Mouse (Mus musculus): Measurements from ENCODE around the gene Unk. TPM values are rescaled to one million over a fixed set of nuclear protein-coding genes. Genes with fewer than 3 reads are reported as not detected.

Unk gene
- polyA plus RNA-seq (2015; fragmentation: Nextera tagmentation; extraction: Ambion mirVana): 14.5 and 15.0 TPM in 2 replicates

DNA sequence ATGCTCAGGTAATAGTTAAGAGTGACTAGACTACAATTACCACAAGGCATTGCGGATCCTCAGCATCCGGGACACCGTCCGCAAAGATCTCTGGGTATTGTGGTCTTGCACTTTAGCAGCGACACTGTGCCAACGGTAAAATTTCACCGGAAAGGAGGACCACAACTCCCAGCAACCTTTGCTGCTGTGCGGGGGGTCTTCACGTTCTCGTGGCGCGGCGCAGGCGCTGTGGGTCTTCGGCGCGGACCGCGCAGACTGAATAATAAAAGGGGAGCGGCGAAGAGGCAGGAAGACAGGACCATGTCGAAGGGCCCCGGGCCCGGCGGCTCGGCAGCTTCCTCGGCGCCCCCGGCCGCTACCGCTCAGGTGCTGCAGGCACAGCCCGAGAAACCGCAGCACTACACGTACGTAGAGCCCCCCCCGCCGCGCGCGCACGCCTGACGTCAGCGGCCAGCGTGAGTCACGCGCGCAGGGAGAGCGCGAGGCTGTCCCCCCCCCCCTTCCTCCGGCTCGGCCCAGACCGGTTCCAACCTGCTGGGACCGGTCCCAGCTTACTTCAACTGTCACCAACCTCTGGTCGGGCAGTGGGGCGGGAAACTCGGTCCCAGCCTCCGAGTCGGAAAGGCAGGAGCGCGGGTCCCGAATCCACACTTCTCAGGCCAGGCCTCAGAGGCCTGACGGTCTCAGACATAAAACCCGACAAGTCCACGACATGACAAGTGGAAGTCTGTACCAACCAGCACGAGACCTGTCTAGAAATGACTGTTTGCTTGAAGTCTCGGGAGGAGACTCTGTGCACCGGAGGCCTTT is at the start of gene Unk:
TSS of gene Unk (plus strand) at position 235 of the 810 bp plus-strand sequence.
- WGBS: under 1% methylated on average over 59 of the region's 67 CpGs
- H3K4me3 ChIP-seq (ENCODE audit: low read depth, low read length): peak within 1 kb of the TSS; percentile 60

DNA sequence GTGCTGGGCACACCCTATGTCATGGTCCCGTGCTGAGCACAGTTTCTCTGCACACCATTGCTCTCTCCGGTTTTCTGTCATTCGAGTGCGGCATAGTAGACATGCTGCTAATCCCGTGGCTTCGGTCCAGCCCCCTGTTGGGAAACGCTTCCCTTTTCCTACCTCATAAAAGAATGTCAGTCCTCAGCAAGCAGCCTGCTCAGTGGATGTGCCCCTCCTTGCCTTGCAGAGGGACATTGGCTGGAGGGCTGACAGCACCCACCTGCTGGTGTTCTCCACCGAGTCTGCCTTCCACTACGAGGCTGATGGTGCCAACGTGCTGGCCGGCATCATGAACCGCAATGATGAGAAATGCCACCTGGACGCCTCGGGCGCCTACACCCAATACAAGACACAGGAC is 47.6 kb upstream of the Unk start:
- H3K27me3 ChIP-seq (replicated peaks; ENCODE audit: insufficient read depth, low read length): peaks cover 4% of the 10 kb centered on the region
- H3K4me2 ChIP-seq (replicated peaks; ENCODE audit: low read depth, low read length): no peak overlapping the region
- H3K36me3 ChIP-seq (ENCODE audit: insufficient read depth, low read length): no peaks in the 10 kb centered on the region
- H3K9ac ChIP-seq (replicated peaks; ENCODE audit: low read depth): no peak overlapping the region
- H3K9me3 ChIP-seq (ENCODE audit: low read length): no peaks in the 10 kb centered on the region
- no peak overlapping the region for H3K27ac ChIP-seq (ENCODE audit: low read length)
- H3K4me1 ChIP-seq (ENCODE audit: insufficient read depth, low read depth, low read length): no peaks in the 10 kb centered on the region
- no peak for TF ChIP-seq EP300 (IDR thresholded peaks at IDR 0.05)
- no peak for TF ChIP-seq CTCF (IDR thresholded peaks at IDR 0.05)
- H3K4me3 ChIP-seq (ENCODE audit: low read depth, low read length): no peak overlapping the region
- WGBS: 87% methylated on average over 15 of the region's 15 CpGs
- no peak for ATAC-seq
- no peak for DNase-seq (ENCODE audit: low spot score)

More for the DNA sequence above, at the start of gene Unk:
- H3K4me1 ChIP-seq (ENCODE audit: insufficient read depth, low read depth, low read length): peaks cover 12% of the 10 kb centered on the region; the same call in 1 of the 2 replicates
- peak within 1 kb of the TSS; percentile 58 for H3K4me2 ChIP-seq (replicated peaks; ENCODE audit: low read depth, low read length)
- no peaks in the 10 kb centered on the region for H3K27me3 ChIP-seq (replicated peaks; ENCODE audit: insufficient read depth, low read length)
- H3K9ac ChIP-seq (replicated peaks; ENCODE audit: low read depth): peak within 1 kb of the TSS; percentile 66
- no peaks in the 10 kb centered on the region for H3K9me3 ChIP-seq (ENCODE audit: low read length)
- H3K36me3 ChIP-seq (ENCODE audit: insufficient read depth, low read length): 0 out of 2 replicates have a peak, but pooled peaks cover 4% of the 10 kb centered on the region
- TF ChIP-seq EP300 (IDR thresholded peaks at IDR 0.05): peak; percentile 70
- TF ChIP-seq CTCF (IDR thresholded peaks at IDR 0.05): no peak
- peak within 1 kb of the TSS; percentile 96 for H3K27ac ChIP-seq (ENCODE audit: low read length)
- DNase-seq (ENCODE audit: low spot score) (peak; percentile 99), ATAC-seq (peak; percentile 95)

DNA sequence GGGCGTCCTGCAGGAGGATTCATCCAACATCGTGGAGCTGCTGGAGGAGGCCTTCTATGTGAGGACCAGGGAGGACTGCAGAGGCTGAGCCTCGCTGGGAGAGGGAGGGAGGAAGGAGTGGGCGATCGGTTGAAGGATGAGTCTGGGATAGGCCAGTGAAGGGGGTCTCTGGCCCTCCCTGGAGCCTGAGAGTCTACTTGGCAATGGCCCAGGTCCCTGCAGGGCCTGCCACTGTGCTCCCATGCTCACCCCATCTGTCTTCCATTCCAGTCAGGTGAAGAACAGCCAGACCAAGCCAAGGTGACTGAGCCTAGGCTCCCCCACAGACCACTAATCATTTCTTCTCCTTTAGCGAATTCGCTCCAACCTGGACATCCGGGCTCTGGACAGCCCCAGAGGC is 46.8 kb upstream of the Unk start:
- ATAC-seq (no peak), DNase-seq (ENCODE audit: low spot score) (no peak)
- H3K4me3 ChIP-seq (ENCODE audit: low read depth, low read length): no peak overlapping the region
- no peaks in the 10 kb centered on the region; the same call in 1 of the 2 replicates for H3K27me3 ChIP-seq (replicated peaks; ENCODE audit: insufficient read depth, low read length)
- WGBS: 81% methylated on average over 8 of the region's 8 CpGs
- H3K27ac ChIP-seq (ENCODE audit: low read length): no peak overlapping the region
- no peak overlapping the region for H3K9ac ChIP-seq (replicated peaks; ENCODE audit: low read depth)
- no peaks in the 10 kb centered on the region for H3K36me3 ChIP-seq (ENCODE audit: insufficient read depth, low read length)
- no peaks in the 10 kb centered on the region for H3K4me1 ChIP-seq (ENCODE audit: insufficient read depth, low read depth, low read length)
- no peak for TF ChIP-seq CTCF (IDR thresholded peaks at IDR 0.05)
- no peak for TF ChIP-seq EP300 (IDR thresholded peaks at IDR 0.05)
- no peak overlapping the region for H3K4me2 ChIP-seq (replicated peaks; ENCODE audit: low read depth, low read length)
- H3K9me3 ChIP-seq (ENCODE audit: low read length): no peaks in the 10 kb centered on the region

DNA sequence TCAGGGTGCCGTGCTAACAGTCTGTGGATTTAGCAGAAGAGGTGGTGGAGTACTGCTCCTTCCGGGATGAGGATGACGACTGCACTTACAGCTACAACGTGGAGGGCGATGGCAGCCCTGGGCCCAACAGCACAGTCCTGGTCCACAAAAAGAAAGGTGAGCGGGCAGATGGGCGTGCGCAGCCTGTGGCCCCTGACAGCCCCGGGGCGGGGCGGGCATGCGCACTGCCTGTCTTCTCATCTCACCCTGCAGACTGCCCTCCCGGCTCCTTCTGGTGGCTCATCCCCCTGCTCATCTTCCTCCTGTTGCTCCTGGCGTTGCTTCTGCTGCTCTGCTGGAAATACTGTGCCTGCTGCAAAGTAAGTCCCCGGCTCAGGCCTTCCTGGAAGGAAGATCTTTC is 40.4 kb upstream of the Unk start:
- Histone ChIP-seq H3K9me3 (ENCODE audit: low read length) (no peaks in the 10 kb centered on the region), H3K27me3 (replicated peaks; ENCODE audit: insufficient read depth, low read length) (no peaks in the 10 kb centered on the region), H3K9ac (replicated peaks; ENCODE audit: low read depth) (no peak overlapping the region), H3K4me1 (ENCODE audit: insufficient read depth, low read depth, low read length) (no peaks in the 10 kb centered on the region), H3K36me3 (ENCODE audit: insufficient read depth, low read length) (no peaks in the 10 kb centered on the region), H3K4me2 (replicated peaks; ENCODE audit: low read depth, low read length) (no peak overlapping the region), H3K27ac (ENCODE audit: low read length) (no peak overlapping the region), H3K4me3 (ENCODE audit: low read depth, low read length) (no peak overlapping the region)
- 48% methylated on average over 14 of the region's 15 CpGs for WGBS
- TF ChIP-seq CTCF (IDR thresholded peaks at IDR 0.05): no peak
- no peak for TF ChIP-seq EP300 (IDR thresholded peaks at IDR 0.05)
- ATAC-seq (no peak), DNase-seq (ENCODE audit: low spot score) (no peak)

DNA sequence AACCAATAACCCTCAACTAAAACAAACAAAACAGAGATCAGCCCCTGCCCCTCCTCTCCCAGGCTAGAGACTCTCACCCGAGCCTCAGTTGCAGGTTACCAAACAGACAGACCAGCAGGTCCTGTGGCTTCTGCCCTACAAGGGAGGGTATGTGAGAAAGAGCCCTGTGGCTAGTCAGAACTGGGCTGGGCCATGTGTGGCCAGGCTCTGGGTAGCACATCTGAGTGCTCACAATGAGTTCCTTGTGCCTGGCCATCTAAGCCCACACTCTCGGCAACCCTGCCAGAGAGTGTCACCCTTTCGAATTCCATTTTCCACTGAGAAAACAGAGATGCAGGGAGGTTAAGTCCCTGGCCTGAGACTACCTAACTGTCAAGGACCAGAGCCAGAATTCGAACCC is 38.0 kb upstream of the Unk start:
- no peak overlapping the region for H3K9ac ChIP-seq (replicated peaks; ENCODE audit: low read depth)
- WGBS: 43% methylated on average over 4 of the region's 4 CpGs
- no peaks in the 10 kb centered on the region for H3K27me3 ChIP-seq (replicated peaks; ENCODE audit: insufficient read depth, low read length)
- no peak overlapping the region for H3K4me2 ChIP-seq (replicated peaks; ENCODE audit: low read depth, low read length)
- no peaks in the 10 kb centered on the region for H3K9me3 ChIP-seq (ENCODE audit: low read length)
- DNase-seq (ENCODE audit: low spot score) (no peak), ATAC-seq (no peak)
- H3K4me3 ChIP-seq (ENCODE audit: low read depth, low read length): no peak overlapping the region
- H3K36me3 ChIP-seq (ENCODE audit: insufficient read depth, low read length): no peaks in the 10 kb centered on the region
- no peak for TF ChIP-seq CTCF (IDR thresholded peaks at IDR 0.05)
- no peak for TF ChIP-seq EP300 (IDR thresholded peaks at IDR 0.05)
- H3K4me1 ChIP-seq (ENCODE audit: insufficient read depth, low read depth, low read length): no peaks in the 10 kb centered on the region
- no peak overlapping the region for H3K27ac ChIP-seq (ENCODE audit: low read length)

DNA sequence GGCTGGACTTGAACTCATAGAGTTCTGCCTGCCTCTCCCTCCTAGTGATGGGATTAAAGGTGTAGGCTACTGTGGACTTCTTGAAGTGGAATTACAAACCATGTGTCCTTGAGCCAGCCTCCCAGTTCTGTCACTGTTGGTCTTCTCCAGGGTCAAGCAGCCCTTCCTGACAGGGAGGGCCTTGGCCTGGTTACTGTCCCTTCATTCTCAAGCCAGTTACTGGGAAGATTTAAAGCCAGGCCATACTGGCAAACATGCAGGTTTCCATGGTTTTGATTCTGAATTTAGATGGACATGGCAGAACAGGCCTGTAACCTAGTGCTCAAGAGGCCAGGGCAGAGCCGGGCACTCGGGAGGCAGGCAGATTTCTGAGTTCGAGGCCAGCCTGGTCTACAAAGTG is 34.9 kb upstream of the Unk start:
- WGBS: 89% methylated on average over 3 of the region's 3 CpGs
- Histone ChIP-seq H3K27ac (ENCODE audit: low read length) (no peak overlapping the region), H3K9ac (replicated peaks; ENCODE audit: low read depth) (no peak overlapping the region), H3K36me3 (ENCODE audit: insufficient read depth, low read length) (no peaks in the 10 kb centered on the region), H3K27me3 (replicated peaks; ENCODE audit: insufficient read depth, low read length) (0 out of 2 replicates have a peak, but pooled peaks cover 6% of the 10 kb centered on the region), H3K9me3 (ENCODE audit: low read length) (no peaks in the 10 kb centered on the region), H3K4me1 (ENCODE audit: insufficient read depth, low read depth, low read length) (no peaks in the 10 kb centered on the region), H3K4me3 (ENCODE audit: low read depth, low read length) (no peak overlapping the region), H3K4me2 (replicated peaks; ENCODE audit: low read depth, low read length) (no peak overlapping the region)
- no peak for DNase-seq (ENCODE audit: low spot score)
- no peak for ATAC-seq
- TF ChIP-seq EP300 (IDR thresholded peaks at IDR 0.05): no peak
- TF ChIP-seq CTCF (IDR thresholded peaks at IDR 0.05): no peak

All from lung, postnatal 0 days (tissue).